Mouse (Mus musculus) heart, embryonic 12.5 days (tissue): ENCODE measurements around the gene Sv2c. TPM values are rescaled to one million over a fixed set of nuclear protein-coding genes. Genes with fewer than 3 reads are reported as not detected.

ENCODE experiments used
- ATAC-seq: fragments of 200-750 bp; cut with Nextera tagmentation; 2 replicates; pipeline ENCODE4 v1.8.0; 2017; ENCODE audit warnings: moderate TSS enrichment, moderate library complexity; ENCODE audit not compliant: insufficient number of reproducible peaks, low FRiP score
- H3K27ac ChIP-seq: fragments of 300-500 bp; sonication (generic); 2 replicates; pipeline ENCODE4 v1.5.1; 2016; ENCODE audit warnings: mild to moderate bottlenecking, moderate library complexity; ENCODE audit not compliant: poor library complexity, severe bottlenecking
- H3K27me3 ChIP-seq: fragments of 300-500 bp; sonication (generic); replicated peaks from 2 replicates; pipeline ENCODE4 v1.6.1; 2016; ENCODE audit warnings: mild to moderate bottlenecking, moderate library complexity
- H3K36me3 ChIP-seq: fragments of 300-500 bp; sonication (generic); 2 replicates; pipeline ENCODE4 v1.6.1; 2016; ENCODE audit warnings: mild to moderate bottlenecking, moderate library complexity
- H3K4me1 ChIP-seq: fragments of 300-500 bp; sonication (generic); replicated peaks from 2 replicates; pipeline ENCODE4 v1.6.1; 2016; ENCODE audit warnings: mild to moderate bottlenecking
- H3K4me2 ChIP-seq: fragments of 300-500 bp; sonication (generic); 2 replicates; pipeline ENCODE4 v1.6.1; 2016; ENCODE audit warnings: mild to moderate bottlenecking, moderate library complexity
- H3K4me3 ChIP-seq: fragments of 300-500 bp; sonication (generic); 2 replicates; pipeline ENCODE4 v1.5.1; 2016; ENCODE audit warnings: mild to moderate bottlenecking
- H3K9ac ChIP-seq: fragments of 300-500 bp; sonication (generic); 2 replicates; pipeline ENCODE4 v1.6.1; 2016; ENCODE audit warnings: mild to moderate bottlenecking, moderate library complexity
- H3K9me3 ChIP-seq: fragments of 300-500 bp; sonication (generic); replicated peaks from 2 replicates; pipeline ENCODE4 v1.6.1; 2016; ENCODE audit warnings: mild to moderate bottlenecking, moderate library complexity
- WGBS: fragments of 180-500 bp; shearing (Covaris S2); methylation state at CpG from one replicate; pipeline ENCODE4 v1.1.7; 2016; 5-methylcytosine and 5-hydroxymethylcytosine counted together
- polyA plus RNA-seq: library from polyadenylated mRNA; unstranded; fragments of >200 nt; fragmentation: Nextera tagmentation; extraction: Ambion mirVana; gene quantifications from 2 replicates; pipeline ENCODE4 v1.2.1, GENCODE M21; 2016

Gene Sv2c
- polyA plus RNA-seq, 1 experiment from 2014 or later: 1.3 TPM

DNA sequence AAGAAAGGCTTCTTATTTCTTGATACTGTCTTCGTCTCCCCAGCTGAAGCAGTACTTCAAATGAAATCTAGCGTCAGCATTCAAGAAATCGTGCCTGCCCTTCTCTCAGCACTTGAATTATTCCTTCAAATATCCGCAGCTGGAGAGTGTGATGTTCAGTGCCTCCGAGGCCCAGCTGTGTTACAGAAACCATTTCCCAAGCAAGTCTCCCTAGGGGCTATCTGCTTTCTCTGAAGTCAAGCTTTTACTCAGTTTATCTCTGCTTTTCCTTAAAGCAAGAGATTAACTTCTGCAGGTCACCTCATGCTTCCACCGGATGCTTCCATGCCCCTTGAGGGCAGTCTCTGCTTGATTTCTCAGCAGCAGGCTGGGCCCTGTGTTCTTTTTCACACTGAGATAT is 166.8 kb downstream of the Sv2c start:
- Histone ChIP-seq H3K36me3 (no peaks in the 10 kb centered on the region), H3K9ac (no peak overlapping the region), H3K4me3 (no peak overlapping the region), H3K9me3 (no peaks in the 10 kb centered on the region), H3K27me3 (no peaks in the 10 kb centered on the region), H3K4me2 (peak overlapping the region; percentile 34; the same call in 1 of the 2 replicates), H3K4me1 (peaks cover 37% of the 10 kb centered on the region), H3K27ac (peak overlapping the region; percentile 48; the same call in 1 of the 2 replicates)
- peak; percentile 36; the same call in 1 of the 2 replicates for ATAC-seq
- WGBS: 31% methylated on average over 6 of the region's 6 CpGs

DNA sequence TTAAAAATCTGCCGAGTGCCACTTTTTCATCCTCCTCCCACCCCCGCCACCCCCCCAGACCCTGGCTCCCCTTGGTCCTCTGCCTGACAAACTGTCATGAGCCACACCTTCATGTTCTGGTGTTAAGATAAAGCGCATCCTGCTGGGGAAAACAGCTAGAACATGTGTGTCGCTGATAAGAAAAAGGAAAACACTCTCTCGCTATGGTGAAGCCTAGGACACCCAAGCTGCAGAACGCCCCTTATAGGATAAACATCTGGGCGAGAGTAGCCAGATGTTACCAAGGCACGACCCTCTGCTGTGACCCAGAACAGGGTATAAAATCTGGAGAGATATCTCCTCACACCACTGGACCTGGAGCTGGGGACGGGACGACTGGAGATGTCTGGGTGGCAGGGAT is 167.2 kb downstream of the Sv2c start:
- H3K27me3 ChIP-seq: no peaks in the 10 kb centered on the region
- H3K9ac ChIP-seq: no peak overlapping the region
- peak overlapping the region; percentile 48; the same call in 1 of the 2 replicates for H3K27ac ChIP-seq
- H3K4me1 ChIP-seq: peaks cover 40% of the 10 kb centered on the region
- H3K4me3 ChIP-seq: no peak overlapping the region
- no peaks in the 10 kb centered on the region for H3K9me3 ChIP-seq
- H3K36me3 ChIP-seq: no peaks in the 10 kb centered on the region
- H3K4me2 ChIP-seq: peak overlapping the region; percentile 34; the same call in 1 of the 2 replicates
- WGBS: 18% methylated on average over 10 of the region's 10 CpGs
- ATAC-seq: peak; percentile 68

DNA sequence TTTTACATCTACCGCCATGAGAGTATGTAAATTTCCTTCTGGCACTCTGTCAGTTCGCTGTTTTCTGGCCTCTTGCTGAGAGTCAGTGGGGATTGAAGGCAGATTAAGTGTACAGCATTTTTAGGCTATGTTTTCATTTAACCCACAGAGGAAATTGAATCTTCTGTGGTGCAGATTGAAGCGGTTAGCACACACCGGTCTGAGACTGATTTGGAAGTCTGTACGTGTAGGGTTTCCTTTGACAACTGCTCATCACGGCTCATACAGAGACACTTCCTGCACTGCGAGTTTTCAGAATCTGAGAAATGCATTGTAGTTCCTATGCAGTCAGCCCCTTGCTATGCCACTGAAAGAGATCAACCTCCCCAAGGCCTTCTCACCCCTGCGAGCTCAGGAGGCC is 168.2 kb downstream of the Sv2c start:
- no peak for ATAC-seq
- no peaks in the 10 kb centered on the region for H3K36me3 ChIP-seq
- no peaks in the 10 kb centered on the region for H3K27me3 ChIP-seq
- no peak overlapping the region for H3K9ac ChIP-seq
- H3K27ac ChIP-seq: no peak overlapping the region
- WGBS: 62% methylated on average over 8 of the region's 8 CpGs
- no peak overlapping the region for H3K4me2 ChIP-seq
- no peaks in the 10 kb centered on the region for H3K9me3 ChIP-seq
- H3K4me3 ChIP-seq: no peak overlapping the region
- peaks cover 49% of the 10 kb centered on the region for H3K4me1 ChIP-seq

DNA sequence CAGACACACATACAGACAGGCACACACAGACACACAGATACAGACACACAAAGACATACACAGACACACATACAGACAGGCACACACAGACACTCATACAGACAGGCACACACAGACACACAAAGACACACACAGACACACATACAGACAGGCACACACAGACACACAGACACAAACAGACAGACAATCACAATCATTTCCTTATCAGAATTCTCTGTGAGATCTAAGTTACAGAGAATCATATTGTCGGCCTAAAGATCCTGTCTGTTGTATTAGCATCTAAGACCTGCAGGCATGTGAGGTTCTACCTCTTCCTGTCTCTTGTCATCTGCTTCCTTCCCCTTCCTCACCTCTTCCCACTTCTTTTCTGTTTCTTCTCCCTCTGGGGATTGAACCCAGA is 168.7 kb downstream of the Sv2c start:
- Histone ChIP-seq H3K4me2 (no peak overlapping the region), H3K36me3 (no peaks in the 10 kb centered on the region), H3K4me1 (peaks cover 46% of the 10 kb centered on the region), H3K27me3 (no peaks in the 10 kb centered on the region), H3K9me3 (no peaks in the 10 kb centered on the region), H3K9ac (no peak overlapping the region), H3K4me3 (no peak overlapping the region), H3K27ac (no peak overlapping the region)
- WGBS: 57% methylated on average over 1 of the region's 1 CpGs
- ATAC-seq: no peak

DNA sequence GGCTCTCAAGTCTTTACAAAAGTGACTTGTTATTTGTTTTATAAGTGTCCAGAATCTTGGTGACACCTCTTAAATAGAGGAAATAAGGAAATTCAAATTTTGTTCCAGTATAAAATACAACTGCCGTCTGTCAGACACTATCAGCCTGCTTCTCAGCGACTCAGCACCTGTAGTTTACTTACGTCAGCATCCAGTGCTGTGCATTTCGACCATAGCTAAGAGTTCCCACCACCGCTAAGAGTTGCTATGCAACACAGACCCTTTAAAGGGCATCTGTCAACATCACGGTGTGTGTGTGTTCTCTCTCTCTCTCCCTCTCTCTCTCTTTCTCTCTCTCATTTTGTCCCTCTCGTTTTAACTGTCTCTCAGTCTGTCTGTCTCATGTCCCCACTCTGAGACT is 170.5 kb downstream of the Sv2c start:
- no peak overlapping the region for H3K27ac ChIP-seq
- ATAC-seq: no peak
- H3K27me3 ChIP-seq: no peaks in the 10 kb centered on the region
- WGBS: 12% methylated on average over 7 of the region's 7 CpGs
- H3K9ac ChIP-seq: no peak overlapping the region
- peak overlapping the region; percentile 53 for H3K4me3 ChIP-seq
- H3K36me3 ChIP-seq: no peaks in the 10 kb centered on the region
- H3K9me3 ChIP-seq: no peaks in the 10 kb centered on the region
- H3K4me2 ChIP-seq: peak overlapping the region; percentile 96
- peaks cover 44% of the 10 kb centered on the region for H3K4me1 ChIP-seq

DNA sequence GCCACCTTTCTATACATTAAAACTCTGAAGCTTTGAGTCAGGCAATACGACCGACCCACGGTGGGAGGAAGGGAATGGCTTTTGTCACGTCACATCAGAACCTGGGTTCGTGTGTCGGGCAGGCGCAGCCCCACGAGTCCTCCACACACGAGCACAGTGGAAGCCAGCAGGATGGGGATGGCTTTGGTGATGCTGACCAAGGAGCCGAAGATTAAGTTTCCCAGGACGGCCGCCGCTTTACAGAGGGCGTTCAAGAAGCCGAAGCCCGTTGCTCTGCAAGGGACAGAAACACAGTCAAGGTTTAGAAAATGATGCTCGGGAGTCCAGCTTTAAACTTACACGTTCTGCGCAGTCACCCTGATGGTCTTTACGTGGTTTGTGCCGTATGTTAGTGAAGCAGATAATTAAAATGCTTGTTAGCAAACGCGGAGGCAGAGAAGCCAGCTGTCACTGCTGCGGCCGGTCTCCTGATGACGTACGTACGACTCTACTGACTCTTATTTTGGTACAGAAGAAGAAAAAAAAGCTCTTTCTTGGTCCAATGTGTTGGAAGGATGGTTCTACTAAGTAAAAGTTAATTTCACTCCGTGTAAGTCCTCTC is 171.1 kb downstream of the Sv2c start:
- Histone ChIP-seq H3K9ac (peak overlapping the region; percentile 66), H3K27ac (peak overlapping the region; percentile 33; the same call in 1 of the 2 replicates), H3K4me2 (peak overlapping the region; percentile 96), H3K9me3 (no peaks in the 10 kb centered on the region), H3K4me1 (peaks cover 46% of the 10 kb centered on the region), H3K27me3 (no peaks in the 10 kb centered on the region), H3K36me3 (no peaks in the 10 kb centered on the region), H3K4me3 (peak overlapping the region; percentile 53)
- no peak for ATAC-seq
- 13% methylated on average over 29 of the region's 29 CpGs for WGBS

DNA sequence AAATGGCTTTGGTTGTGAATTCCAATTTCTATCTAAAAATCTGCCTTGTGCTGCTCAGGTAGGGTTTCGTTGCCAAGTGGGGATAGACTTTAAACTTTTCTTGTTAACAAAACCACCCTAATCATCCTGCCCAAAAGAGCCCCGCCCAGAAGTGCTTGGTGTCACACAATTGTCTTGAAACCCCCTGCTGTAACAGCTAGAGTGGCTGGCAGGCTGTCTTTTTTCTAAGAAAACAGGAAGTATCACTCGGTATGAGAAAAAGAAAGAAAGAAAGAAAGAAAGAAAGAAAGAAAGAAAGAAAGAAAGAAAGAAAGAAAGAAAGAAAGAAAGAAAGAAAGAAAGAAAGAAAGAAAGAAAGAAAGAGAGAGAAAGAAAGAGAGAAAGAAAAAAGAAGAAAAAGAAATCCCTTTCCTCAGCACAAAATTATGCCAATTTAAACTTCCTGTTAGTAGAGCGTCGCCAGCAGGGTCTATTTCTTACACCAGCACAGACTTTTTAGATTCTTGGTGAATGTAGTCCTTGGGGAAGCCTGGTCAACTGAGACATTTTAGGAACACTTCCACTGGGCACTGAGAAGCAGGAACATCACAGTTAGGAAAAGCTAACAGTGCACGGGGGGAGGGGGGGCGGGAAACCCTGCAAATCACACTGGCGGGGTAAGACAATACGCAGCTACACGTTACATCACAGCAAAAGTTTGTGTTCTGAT is 171.7 kb downstream of the Sv2c start:
- Histone ChIP-seq H3K4me1 (peaks cover 46% of the 10 kb centered on the region), H3K4me3 (peak overlapping the region; percentile 53), H3K4me2 (peak overlapping the region; percentile 96), H3K27ac (peak overlapping the region; percentile 33; the same call in 1 of the 2 replicates), H3K36me3 (no peaks in the 10 kb centered on the region), H3K27me3 (no peaks in the 10 kb centered on the region), H3K9me3 (no peaks in the 10 kb centered on the region), H3K9ac (peak overlapping the region; percentile 66)
- ATAC-seq: no peak
- 6% methylated on average over 10 of the region's 10 CpGs for WGBS

DNA sequence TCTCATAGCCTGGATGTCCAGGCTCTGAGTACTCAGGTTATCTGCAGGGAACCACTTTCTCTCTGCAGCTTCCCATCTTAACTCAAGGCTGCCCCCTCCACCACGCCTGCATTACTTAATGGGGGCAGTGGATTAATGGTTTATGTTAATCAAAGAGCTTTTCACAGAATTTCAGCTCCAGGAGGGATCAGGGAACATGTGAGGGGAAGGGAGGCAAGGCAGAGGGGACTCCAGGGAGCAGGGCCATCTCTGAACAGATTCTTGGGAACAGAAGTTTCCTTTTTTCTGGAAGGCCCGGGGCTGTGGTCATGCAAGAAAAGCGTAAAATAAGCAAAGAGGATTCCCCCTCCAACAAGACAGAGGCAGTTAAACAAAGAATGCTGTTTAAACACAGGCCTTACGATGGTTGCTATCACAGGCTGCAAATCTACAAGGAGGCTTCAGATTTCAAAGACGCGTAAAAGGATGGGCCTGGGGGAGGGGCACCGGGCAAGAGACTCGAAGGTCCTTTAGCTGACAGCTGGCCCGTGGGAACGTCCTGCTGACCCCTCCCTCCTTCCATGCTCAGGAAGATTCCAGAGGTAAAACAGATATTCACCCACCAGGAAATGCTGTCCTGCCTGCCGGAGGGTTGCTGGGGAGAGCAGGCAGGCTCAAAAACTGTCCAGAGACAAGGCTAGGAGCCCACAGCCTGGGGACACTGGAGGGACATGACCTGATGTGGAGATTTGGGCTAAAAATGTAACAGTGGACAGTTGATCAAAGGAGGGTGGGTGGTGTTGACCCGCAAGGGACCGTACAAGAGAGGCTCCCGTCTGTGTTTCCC is 172.5 kb downstream of the Sv2c start:
- Histone ChIP-seq H3K9me3 (no peaks in the 10 kb centered on the region), H3K4me1 (peaks cover 40% of the 10 kb centered on the region), H3K4me2 (peak overlapping the region; percentile 51), H3K4me3 (no peak overlapping the region), H3K27ac (0 out of 2 replicates have a peak overlapping the region, but pooled peaks have one; percentile 8), H3K36me3 (no peaks in the 10 kb centered on the region), H3K9ac (no peak overlapping the region), H3K27me3 (no peaks in the 10 kb centered on the region)
- ATAC-seq: no peak
- WGBS: 8% methylated on average over 14 of the region's 14 CpGs

DNA sequence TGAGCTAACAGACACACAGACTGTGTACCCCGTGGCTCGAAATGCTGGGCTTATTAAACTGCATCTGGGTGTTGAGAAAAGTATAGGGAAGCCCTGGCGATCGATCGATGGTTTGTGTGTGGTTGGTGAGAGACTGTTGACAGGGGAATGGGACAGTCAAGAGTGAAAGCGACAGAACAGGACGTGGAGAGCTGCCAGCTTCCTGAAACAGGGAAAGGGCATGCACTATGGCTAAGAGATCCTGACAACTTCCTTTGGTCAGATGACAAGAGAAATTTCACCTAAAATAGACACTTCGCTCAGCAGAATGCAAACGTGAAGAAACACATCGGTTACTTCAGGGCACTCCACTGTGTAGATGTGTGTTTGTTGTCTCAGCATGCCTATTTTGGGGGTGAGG is 175.2 kb downstream of the Sv2c start:
- WGBS: 34% methylated on average over 10 of the region's 10 CpGs
- ATAC-seq: 0 out of 2 replicates have a peak, but pooled peaks have one; percentile 12

DNA sequence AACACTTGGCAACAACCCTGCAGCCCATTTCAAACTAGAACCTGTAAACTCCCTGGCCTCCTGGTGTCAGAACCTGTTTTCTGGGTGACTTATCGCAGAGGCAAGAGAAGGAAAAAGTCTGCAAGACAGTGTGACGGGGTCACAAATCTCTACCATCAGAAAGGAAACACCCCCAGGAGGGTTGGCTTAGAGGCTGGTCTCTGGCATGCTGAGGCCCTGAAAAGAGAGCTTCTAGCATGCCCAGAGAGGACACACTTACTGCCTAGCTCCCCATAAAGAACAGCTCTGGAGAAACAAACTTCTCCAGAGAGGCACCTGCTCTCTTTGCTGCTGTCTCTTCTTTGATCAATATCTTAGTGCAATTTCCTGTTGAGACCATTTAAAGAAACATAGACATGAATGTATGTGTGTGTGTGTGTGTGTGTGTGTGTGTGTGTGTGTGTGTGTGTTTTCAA is 176.0 kb downstream of the Sv2c start:
- ATAC-seq: no peak
- Histone ChIP-seq H3K36me3 (no peaks in the 10 kb centered on the region), H3K27me3 (no peaks in the 10 kb centered on the region), H3K4me3 (no peak overlapping the region), H3K9ac (no peak overlapping the region), H3K27ac (no peak overlapping the region), H3K4me2 (no peak overlapping the region), H3K9me3 (no peaks in the 10 kb centered on the region), H3K4me1 (peaks cover 26% of the 10 kb centered on the region)
- WGBS: 60% methylated on average over 2 of the region's 2 CpGs

More for the DNA sequence above, 175.2 kb downstream of the Sv2c start:
- Histone ChIP-seq H3K9ac (no peak overlapping the region), H3K4me3 (no peak overlapping the region), H3K27ac (no peak overlapping the region), H3K4me2 (peak overlapping the region; percentile 39), H3K36me3 (no peaks in the 10 kb centered on the region), H3K27me3 (no peaks in the 10 kb centered on the region), H3K9me3 (no peaks in the 10 kb centered on the region), H3K4me1 (peaks cover 31% of the 10 kb centered on the region)

DNA sequence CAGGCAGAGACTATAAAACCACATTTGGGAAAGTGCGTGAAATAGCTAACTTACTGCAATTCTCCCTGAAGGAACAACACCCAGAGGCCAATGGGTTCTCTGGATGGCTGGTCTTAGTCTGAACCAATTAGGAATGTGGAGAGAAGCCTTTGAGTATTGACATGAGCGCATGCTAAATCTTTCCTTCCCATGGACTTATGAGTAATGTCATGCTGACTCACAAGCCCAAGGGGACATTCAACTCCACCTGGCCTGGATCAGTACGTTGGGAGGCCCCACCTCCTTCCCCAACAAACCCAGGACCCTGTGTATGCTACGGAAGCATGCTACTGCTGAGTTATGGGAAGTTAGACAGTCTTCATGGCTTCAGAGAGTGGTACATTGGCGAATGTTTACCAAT is 177.2 kb downstream of the Sv2c start:
- Histone ChIP-seq H3K36me3 (no peaks in the 10 kb centered on the region), H3K9ac (no peak overlapping the region), H3K9me3 (no peaks in the 10 kb centered on the region), H3K4me1 (peaks cover 22% of the 10 kb centered on the region), H3K4me3 (no peak overlapping the region), H3K27me3 (no peaks in the 10 kb centered on the region), H3K27ac (no peak overlapping the region), H3K4me2 (no peak overlapping the region)
- WGBS: 80% methylated on average over 5 of the region's 5 CpGs
- no peak for ATAC-seq
